Mouse (Mus musculus): ENCODE data around the gene Mogat2. TPM values are rescaled to one million over a fixed set of nuclear protein-coding genes. Genes with fewer than 3 reads are reported as not detected.

Mogat2 gene
- total and polyA plus RNA-seq, 2 experiments from 2014 or later, result 0.29 to 1.2 TPM

GRCm38 (mm10) chr7:99214621-99215185, 23.7 kb downstream of the Mogat2 start:
- Histone ChIP-seq H3K4me1 (ENCODE audit: insufficient read depth, low read length) (no peaks in the 10 kb centered on the region; the same call in 1 of the 2 replicates), H3K9ac (replicated peaks; ENCODE audit: low read length) (no peak overlapping the region), H3K27ac (no peak overlapping the region), H3K9me3 (ENCODE audit: low read length) (no peaks in the 10 kb centered on the region), H3K27me3 (ENCODE audit: insufficient read depth, low read length) (no peaks in the 10 kb centered on the region), H3K4me2 (ENCODE audit: low read depth, low read length) (no peak overlapping the region), H3K4me3 (ENCODE audit: low read length) (no peak overlapping the region), H3K36me3 (ENCODE audit: insufficient read depth, low read length) (no peaks in the 10 kb centered on the region)
- DNase-seq (ENCODE audit: low spot score) (no peak), ATAC-seq (no peak)
- TF ChIP-seq CTCF (IDR thresholded peaks at IDR 0.05; ENCODE audit: low read depth), result no peak
- WGBS, result 85% methylated on average over 10 of the region's 10 CpGs

GRCm38 (mm10) chr7:99213686-99214085, 24.7 kb downstream of the Mogat2 start:
- H3K27ac ChIP-seq, result no peak overlapping the region
- no peaks in the 10 kb centered on the region for H3K9me3 ChIP-seq (ENCODE audit: low read length)
- H3K36me3 ChIP-seq (ENCODE audit: insufficient read depth, low read length), result no peaks in the 10 kb centered on the region
- no peak overlapping the region for H3K4me3 ChIP-seq (ENCODE audit: low read length)
- no peak overlapping the region for H3K4me2 ChIP-seq (ENCODE audit: low read depth, low read length)
- H3K4me1 ChIP-seq (ENCODE audit: insufficient read depth, low read length), result no peaks in the 10 kb centered on the region; the same call in 1 of the 2 replicates
- TF ChIP-seq CTCF (IDR thresholded peaks at IDR 0.05; ENCODE audit: low read depth), result no peak
- H3K9ac ChIP-seq (replicated peaks; ENCODE audit: low read length), result no peak overlapping the region
- WGBS, result 80% methylated on average over 2 of the region's 2 CpGs
- DNase-seq (ENCODE audit: low spot score) (no peak), ATAC-seq (no peak)
- no peaks in the 10 kb centered on the region for H3K27me3 ChIP-seq (ENCODE audit: insufficient read depth, low read length)

- Histone ChIP-seq H3K9ac (replicated peaks; ENCODE audit: low read length) (no peak overlapping the region), H3K27ac (no peak overlapping the region), H3K4me1 (ENCODE audit: insufficient read depth, low read length) (no peaks in the 10 kb centered on the region; the same call in 1 of the 2 replicates), H3K36me3 (ENCODE audit: insufficient read depth, low read length) (no peaks in the 10 kb centered on the region), H3K4me2 (ENCODE audit: low read depth, low read length) (no peak overlapping the region), H3K4me3 (ENCODE audit: low read length) (no peak overlapping the region), H3K27me3 (ENCODE audit: insufficient read depth, low read length) (no peaks in the 10 kb centered on the region), H3K9me3 (ENCODE audit: low read length) (no peaks in the 10 kb centered on the region)
- DNase-seq (ENCODE audit: low spot score), result no peak
- no peak for ATAC-seq
- 96% methylated on average over 1 of the region's 1 CpGs for WGBS
- TF ChIP-seq CTCF (IDR thresholded peaks at IDR 0.05; ENCODE audit: low read depth), result no peak
Observed at GRCm38 (mm10) chr7:99213056-99213455, 25.4 kb downstream of the Mogat2 start.

- no peaks in the 10 kb centered on the region for H3K36me3 ChIP-seq (ENCODE audit: insufficient read depth, low read length)
- no peak overlapping the region for H3K9ac ChIP-seq (replicated peaks; ENCODE audit: low read length)
- no peak for ATAC-seq
- H3K9me3 ChIP-seq (ENCODE audit: low read length), result no peaks in the 10 kb centered on the region
- H3K4me3 ChIP-seq (ENCODE audit: low read length), result no peak overlapping the region
- no peak overlapping the region for H3K27ac ChIP-seq
- WGBS, result 97% methylated on average over 4 of the region's 4 CpGs
- no peak overlapping the region for H3K4me2 ChIP-seq (ENCODE audit: low read depth, low read length)
- H3K4me1 ChIP-seq (ENCODE audit: insufficient read depth, low read length), result no peaks in the 10 kb centered on the region
- no peaks in the 10 kb centered on the region for H3K27me3 ChIP-seq (ENCODE audit: insufficient read depth, low read length)
- DNase-seq (ENCODE audit: low spot score), result no peak
- TF ChIP-seq CTCF (IDR thresholded peaks at IDR 0.05; ENCODE audit: low read depth), result no peak
Observed at GRCm38 (mm10) chr7:99208704-99209103, 29.7 kb downstream of the Mogat2 start.

- no peaks in the 10 kb centered on the region for H3K4me1 ChIP-seq (ENCODE audit: insufficient read depth, low read length)
- H3K4me3 ChIP-seq (ENCODE audit: low read length), result no peak overlapping the region
- H3K9me3 ChIP-seq (ENCODE audit: low read length), result no peaks in the 10 kb centered on the region
- DNase-seq (ENCODE audit: low spot score) (no peak), ATAC-seq (no peak)
- no peak for TF ChIP-seq CTCF (IDR thresholded peaks at IDR 0.05; ENCODE audit: low read depth)
- 82% methylated on average over 7 of the region's 7 CpGs for WGBS
- no peaks in the 10 kb centered on the region for H3K27me3 ChIP-seq (ENCODE audit: insufficient read depth, low read length)
- no peak overlapping the region for H3K9ac ChIP-seq (replicated peaks; ENCODE audit: low read length)
- no peaks in the 10 kb centered on the region for H3K36me3 ChIP-seq (ENCODE audit: insufficient read depth, low read length)
- H3K27ac ChIP-seq, result no peak overlapping the region
- no peak overlapping the region for H3K4me2 ChIP-seq (ENCODE audit: low read depth, low read length)
Observed at GRCm38 (mm10) chr7:99206364-99206763, 32.1 kb downstream of the Mogat2 start.

- no peak overlapping the region for H3K9ac ChIP-seq (replicated peaks; ENCODE audit: low read length)
- TF ChIP-seq CTCF (IDR thresholded peaks at IDR 0.05; ENCODE audit: low read depth), result no peak
- WGBS, result 88% methylated on average over 7 of the region's 7 CpGs
- no peak overlapping the region for H3K4me2 ChIP-seq (ENCODE audit: low read depth, low read length)
- no peaks in the 10 kb centered on the region for H3K4me1 ChIP-seq (ENCODE audit: insufficient read depth, low read length)
- H3K9me3 ChIP-seq (ENCODE audit: low read length), result no peaks in the 10 kb centered on the region
- no peaks in the 10 kb centered on the region for H3K27me3 ChIP-seq (ENCODE audit: insufficient read depth, low read length)
- H3K4me3 ChIP-seq (ENCODE audit: low read length), result no peak overlapping the region
- ATAC-seq, result no peak
- H3K27ac ChIP-seq, result no peak overlapping the region
- DNase-seq (ENCODE audit: low spot score), result no peak
- H3K36me3 ChIP-seq (ENCODE audit: insufficient read depth, low read length), result no peaks in the 10 kb centered on the region
Observed at GRCm38 (mm10) chr7:99202163-99202562, 36.3 kb downstream of the Mogat2 start.

- Histone ChIP-seq H3K36me3 (ENCODE audit: insufficient read depth, low read length) (no peaks in the 10 kb centered on the region), H3K27me3 (ENCODE audit: insufficient read depth, low read length) (no peaks in the 10 kb centered on the region), H3K4me3 (ENCODE audit: low read length) (no peak overlapping the region), H3K4me2 (ENCODE audit: low read depth, low read length) (no peak overlapping the region), H3K27ac (no peak overlapping the region), H3K4me1 (ENCODE audit: insufficient read depth, low read length) (no peaks in the 10 kb centered on the region), H3K9ac (replicated peaks; ENCODE audit: low read length) (no peak overlapping the region), H3K9me3 (ENCODE audit: low read length) (no peaks in the 10 kb centered on the region)
- DNase-seq (ENCODE audit: low spot score) (no peak), ATAC-seq (no peak)
- no peak for TF ChIP-seq CTCF (IDR thresholded peaks at IDR 0.05; ENCODE audit: low read depth)
- 55% methylated on average over 4 of the region's 4 CpGs for WGBS
Observed at GRCm38 (mm10) chr7:99200290-99200689, 38.1 kb downstream of the Mogat2 start.

All from hindbrain, postnatal 0 days (tissue).